Comparison of ENCODE assay signal across 9 mouse cellular contexts in genomic region chr19:5407133-5407532, GRCm38 (mm10). TPM values are rescaled to one million over a fixed set of nuclear protein-coding genes. Genes with fewer than 3 reads are reported as not detected.
A peak's percentile ranks its signal among the peaks of the same experiment; 100 is the strongest.
DNase-seq lines count a peak whose midpoint lies in the region; ATAC-seq and TF ChIP-seq lines count a peak whose summit lies in the region.
"Had no signal": no experiment of that assay in that cellular context is flagged by ENCODE, and none has a peak within 500 bp of the region (broad histone marks: within the 10 kb centered on the region; RNA-seq: fewer than 3 reads in every experiment).

No protein-coding gene starts in this region.

- peak overlapping the region; percentile 67 for H3K4me2 ChIP-seq in embryonic facial prominence, embryonic 15.5 days (replicated peaks)

- peak overlapping the region; percentile 77 for H3K9ac ChIP-seq in embryonic facial prominence, embryonic 15.5 days

- H3K9me3 ChIP-seq in embryonic facial prominence, embryonic 15.5 days (replicated peaks), result no peaks in the 10 kb centered on the region

- H3K36me3 ChIP-seq in embryonic facial prominence, embryonic 15.5 days, result no peaks in the 10 kb centered on the region
- peaks cover 2% of the 10 kb centered on the region; the same call in 1 of the 2 replicates for H3K36me3 ChIP-seq in splenic B cell, adult 2 months (ENCODE audit: control insufficient read depth, insufficient read depth, low read length, poor library complexity, severe bottlenecking)

- intact Hi-C loops in left cerebral cortex, postnatal 4 days (cut with DNase I), result no loop called here

- H3K4me1 ChIP-seq in bone marrow, adult 2 months (ENCODE audit: control insufficient read depth, insufficient read depth, low read length), result peaks cover 6% of the 10 kb centered on the region
- peaks cover 23% of the 10 kb centered on the region for H3K4me1 ChIP-seq in embryonic facial prominence, embryonic 15.5 days

- TF ChIP-seq CTCF in bone marrow, adult 2 months (IDR thresholded peaks at IDR 0.05; ENCODE audit: control insufficient read depth, insufficient read depth, low read length), result peak; percentile 83

- peak overlapping the region; percentile 66 for H3K4me3 ChIP-seq in bone marrow, adult 2 months (replicated peaks; ENCODE audit: control insufficient read depth, low read depth, low read length)
- peak overlapping the region; percentile 67 for H3K4me3 ChIP-seq in embryonic facial prominence, embryonic 15.5 days (replicated peaks)

- DNase-seq in adrenal gland, adult 2 months, result peak; percentile 36
- no peak for DNase-seq in adrenal gland, postnatal 4 days (ENCODE audit: low spot score in 2 of 2)
- peak; percentile 64 for DNase-seq in heart, postnatal 4 days
- peak; percentile 51 for DNase-seq in left cerebral cortex, postnatal 4 days
- peak; percentile 88 for DNase-seq in splenic B cell, adult 2 months (ENCODE audit: low read depth, low spot score)

- 3% methylated on average over 7 of the region's 7 CpGs for WGBS in bone marrow, adult 2 months
- WGBS in embryonic facial prominence, embryonic 15.5 days, result 17% methylated on average over 7 of the region's 7 CpGs

- H3K27me3 ChIP-seq in embryonic facial prominence, embryonic 15.5 days, result no peaks in the 10 kb centered on the region
- H3K27me3 ChIP-seq in splenic B cell, adult 2 months (ENCODE audit: control insufficient read depth, insufficient read depth, low read length, poor library complexity, severe bottlenecking), result no peaks in the 10 kb centered on the region

- peak; percentile 50; the same call in 1 of the 2 replicates for ATAC-seq in embryonic facial prominence, embryonic 15.5 days (ENCODE audit: insufficient number of reproducible peaks, low FRiP score, low TSS enrichment, low read depth)
- peak; percentile 73 for ATAC-seq in megakaryocyte-erythroid progenitor cell, adult 5-6 weeks (replicated peaks; ENCODE audit: low FRiP score, low TSS enrichment, poor library complexity, severe bottlenecking)

- H3K27ac ChIP-seq in bone marrow, adult 2 months (ENCODE audit: control insufficient read depth, insufficient read depth, low read depth, low read length, poor library complexity), result peak overlapping the region; percentile 95
- peak overlapping the region; percentile 95 for H3K27ac ChIP-seq in embryonic facial prominence, embryonic 15.5 days (replicated peaks)

- TF ChIP-seq POLR2A in bone marrow, adult 2 months (IDR thresholded peaks at IDR 0.05; ENCODE audit: borderline replicate concordance, control insufficient read depth, low read depth, low read length), result no peak

RNA-seq across cellular contexts. Expression of gene Tsga10ip, which starts 4.8 kb away (rescaled TPM):
- not detected for total RNA-seq in adrenal gland, adult 2 months (2021)
- not detected in 2 replicates for polyA plus RNA-seq in adrenal gland, adult 2 months (2012; rRNA removed)
- total RNA-seq in adrenal gland, postnatal 4 days (2021), result not detected
- polyA plus RNA-seq in bone marrow, adult 2 months (2011; ENCODE audit: insufficient read depth, insufficient read length, low replicate concordance, missing spikeins), result not detected in 2 replicates
- polyA plus RNA-seq in embryonic facial prominence, embryonic 15.5 days (2015; fragmentation: Nextera tagmentation; extraction: Ambion mirVana), result 0.72 and 1.1 TPM in 2 replicates
- total RNA-seq in heart, postnatal 4 days (2021), result under 1 TPM; 0.45 to 0.48 TPM
- not detected for total RNA-seq in left cerebral cortex, postnatal 4 days (2021)
- total RNA-seq in megakaryocyte-erythroid progenitor cell, adult 5-6 weeks (2014; fragmentation: Nextera tagmentation), result not detected in 2 replicates
- not detected in 2 replicates for total RNA-seq in megakaryocyte-erythroid progenitor cell, adult 5-6 weeks (2017)
- total RNA-seq: layer of hippocampus, postnatal 25 days had no signal

RNA-seq across cellular contexts. Expression of gene Drap1, which starts 17.6 kb away (rescaled TPM):
- total RNA-seq in adrenal gland, adult 2 months (2021), result 100 to 1,000 TPM; 273 to 290 TPM
- polyA plus RNA-seq in adrenal gland, adult 2 months (2012; rRNA removed), result 127 and 159 TPM in 2 replicates
- 100 to 1,000 TPM; 236 to 266 TPM for total RNA-seq in adrenal gland, postnatal 4 days (2021)
- 169 and 195 TPM in 2 replicates for polyA plus RNA-seq in bone marrow, adult 2 months (2011; ENCODE audit: insufficient read depth, insufficient read length, low replicate concordance, missing spikeins)
- polyA plus RNA-seq in embryonic facial prominence, embryonic 15.5 days (2015; fragmentation: Nextera tagmentation; extraction: Ambion mirVana), result 267 and 280 TPM in 2 replicates
- total RNA-seq in heart, postnatal 4 days (2021), result 100 to 1,000 TPM; 231 to 246 TPM
- total RNA-seq in left cerebral cortex, postnatal 4 days (2021), result 100 to 1,000 TPM; 256 to 263 TPM
- 167 and 178 TPM in 2 replicates for total RNA-seq in megakaryocyte-erythroid progenitor cell, adult 5-6 weeks (2014; fragmentation: Nextera tagmentation)
- 102 and 143 TPM in 2 replicates for total RNA-seq in megakaryocyte-erythroid progenitor cell, adult 5-6 weeks (2017)

RNA-seq across cellular contexts. Expression of gene AI837181, which starts 17.8 kb away (rescaled TPM):
- 10 to 100 TPM; 48.8 to 53.3 TPM for total RNA-seq in adrenal gland, adult 2 months (2021)
- 109 and 115 TPM in 2 replicates for polyA plus RNA-seq in adrenal gland, adult 2 months (2012; rRNA removed)
- 10 to 100 TPM; 55.1 to 56.7 TPM for total RNA-seq in adrenal gland, postnatal 4 days (2021)
- 7.0 and 21.5 TPM in 2 replicates for polyA plus RNA-seq in bone marrow, adult 2 months (2011; ENCODE audit: insufficient read depth, insufficient read length, low replicate concordance, missing spikeins)
- 67.4 and 72.3 TPM in 2 replicates for polyA plus RNA-seq in embryonic facial prominence, embryonic 15.5 days (2015; fragmentation: Nextera tagmentation; extraction: Ambion mirVana)
- 10 to 100 TPM; 35.2 to 35.3 TPM for total RNA-seq in heart, postnatal 4 days (2021)
- 10 to 100 TPM; 49.9 to 51.7 TPM for total RNA-seq in left cerebral cortex, postnatal 4 days (2021)
- total RNA-seq in megakaryocyte-erythroid progenitor cell, adult 5-6 weeks (2014; fragmentation: Nextera tagmentation), result 33.1 and 34.7 TPM in 2 replicates
- total RNA-seq in megakaryocyte-erythroid progenitor cell, adult 5-6 weeks (2017), result 5.7 and 11.1 TPM in 2 replicates

RNA-seq across cellular contexts. Expression of gene Sart1, which starts 18.6 kb away (rescaled TPM):
- total RNA-seq in adrenal gland, adult 2 months (2021), result 10 to 100 TPM; 72.2 to 88.9 TPM
- polyA plus RNA-seq in adrenal gland, adult 2 months (2012; rRNA removed), result 5.4 and 8.1 TPM in 2 replicates
- 100 to 1,000 TPM in 1 of 2 experiments, 10 to 100 TPM in 1; 98.7 to 123 TPM for total RNA-seq in adrenal gland, postnatal 4 days (2021)
- 161 and 213 TPM in 2 replicates for polyA plus RNA-seq in bone marrow, adult 2 months (2011; ENCODE audit: insufficient read depth, insufficient read length, low replicate concordance, missing spikeins)
- 81.5 and 83.5 TPM in 2 replicates for polyA plus RNA-seq in embryonic facial prominence, embryonic 15.5 days (2015; fragmentation: Nextera tagmentation; extraction: Ambion mirVana)
- total RNA-seq in heart, postnatal 4 days (2021), result 10 to 100 TPM; 52.6 to 54.1 TPM
- total RNA-seq in left cerebral cortex, postnatal 4 days (2021), result 100 to 1,000 TPM in 1 of 2 experiments, 10 to 100 TPM in 1; 84.2 to 101 TPM
- 59.4 and 92.4 TPM in 2 replicates for total RNA-seq in megakaryocyte-erythroid progenitor cell, adult 5-6 weeks (2014; fragmentation: Nextera tagmentation)
- 82.3 and 123 TPM in 2 replicates for total RNA-seq in megakaryocyte-erythroid progenitor cell, adult 5-6 weeks (2017)

RNA-seq across cellular contexts. Expression of gene Banf1, which starts 40.2 kb away (rescaled TPM):
- total RNA-seq in adrenal gland, adult 2 months (2021), result 100 to 1,000 TPM; 138 to 155 TPM
- polyA plus RNA-seq in adrenal gland, adult 2 months (2012; rRNA removed), result 99.6 and 110 TPM in 2 replicates
- total RNA-seq in adrenal gland, postnatal 4 days (2021), result 100 to 1,000 TPM; 153 to 164 TPM
- polyA plus RNA-seq in bone marrow, adult 2 months (2011; ENCODE audit: insufficient read depth, insufficient read length, low replicate concordance, missing spikeins), result 117 and 121 TPM in 2 replicates
- 399 and 402 TPM in 2 replicates for polyA plus RNA-seq in embryonic facial prominence, embryonic 15.5 days (2015; fragmentation: Nextera tagmentation; extraction: Ambion mirVana)
- total RNA-seq in heart, postnatal 4 days (2021), result 100 to 1,000 TPM; 234 to 244 TPM
- 100 to 1,000 TPM; 176 to 194 TPM for total RNA-seq in left cerebral cortex, postnatal 4 days (2021)
- 502 and 521 TPM in 2 replicates for total RNA-seq in megakaryocyte-erythroid progenitor cell, adult 5-6 weeks (2014; fragmentation: Nextera tagmentation)
- total RNA-seq in megakaryocyte-erythroid progenitor cell, adult 5-6 weeks (2017), result 59.8 and 86.9 TPM in 2 replicates

Comparison
In these comparisons a context has a peak if more than half of its experiments do, and no peak if none do; other contexts are left out.
1. DNase-seq: peak in adrenal gland, adult 2 months (single experiment), heart, postnatal 4 days (single experiment), left cerebral cortex, postnatal 4 days (single experiment) and splenic B cell, adult 2 months (single experiment); none in adrenal gland, postnatal 4 days (0 of 2).